Mouse (Mus musculus): ENCODE data around the gene Shroom2.

The Shroom2 gene

DNA sequence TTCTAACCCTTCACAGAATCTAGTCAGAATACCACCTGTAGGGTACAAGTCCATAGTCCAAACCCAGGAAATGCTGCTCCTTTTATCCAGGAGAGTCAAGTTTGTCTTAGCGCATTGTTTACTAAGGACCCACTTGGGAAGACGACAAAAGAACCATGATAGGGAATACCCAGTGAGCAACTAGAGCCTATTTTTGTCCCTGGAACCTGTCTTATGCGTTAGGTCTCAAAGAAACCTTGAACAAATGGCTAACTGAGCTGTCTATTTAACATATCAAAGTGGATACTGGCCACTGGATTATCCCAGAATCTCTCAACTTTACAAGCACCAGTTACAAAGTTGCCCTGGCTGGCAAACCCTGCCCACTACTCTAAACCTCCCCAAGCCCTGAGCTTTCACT is 67.6 kb downstream of the Shroom2 start:
- DNase-seq (ENCODE audit: low spot score) = no peak

DNA sequence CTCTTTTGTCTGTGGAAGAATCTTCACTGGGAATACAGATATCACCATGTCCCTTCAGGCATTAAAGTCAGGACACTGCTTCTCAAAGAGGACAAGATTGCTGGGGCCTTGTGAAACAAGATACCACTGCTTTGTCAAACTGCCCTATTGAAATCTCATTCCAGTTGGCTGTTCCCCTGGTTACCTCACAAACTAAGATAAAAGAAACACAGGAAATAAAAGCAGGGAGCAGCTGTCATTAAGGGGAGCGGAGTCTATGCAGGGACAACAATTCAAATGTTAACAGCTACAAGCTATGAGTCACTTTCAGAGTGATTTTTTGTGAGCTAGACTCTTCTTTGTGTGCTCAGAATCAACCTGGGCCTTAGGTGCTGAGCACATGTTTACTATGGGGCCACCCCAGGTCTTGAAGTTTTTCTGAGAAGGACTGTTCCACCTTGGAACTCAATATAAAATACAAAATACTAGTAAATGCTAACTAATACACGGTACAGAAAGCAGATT is 78.4 kb downstream of the Shroom2 start:
- DNase-seq (ENCODE audit: low spot score) = no peak

DNA sequence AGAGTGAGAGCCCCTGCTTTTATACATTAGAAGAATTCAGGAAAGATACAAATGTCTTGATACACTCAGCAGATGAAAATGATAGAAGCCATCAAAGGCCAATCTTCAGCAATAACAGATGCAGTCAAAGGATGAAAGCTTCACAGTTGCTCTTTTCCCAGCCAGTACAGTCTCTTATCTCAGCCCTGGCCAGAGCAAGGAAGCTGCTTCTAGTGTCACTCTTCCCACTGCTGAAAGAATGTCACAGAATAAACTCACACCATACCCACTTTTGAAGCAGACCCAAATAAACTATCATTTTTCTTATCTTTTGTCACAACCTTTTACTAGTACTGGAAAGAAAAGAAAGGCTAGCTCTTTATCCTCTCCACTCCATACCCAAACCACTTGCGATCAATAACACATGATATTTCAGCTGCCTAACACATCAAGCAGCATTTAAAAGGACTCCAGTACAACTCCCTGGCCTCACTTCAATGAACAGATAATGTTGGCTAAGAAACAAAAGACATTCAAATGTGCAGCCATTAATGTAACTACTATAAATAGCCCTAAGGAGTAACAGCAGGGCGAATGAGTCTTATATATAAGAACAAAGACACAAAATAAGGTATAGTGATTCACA is 90.0 kb downstream of the Shroom2 start:
- DNase-seq (ENCODE audit: low spot score) = no peak

DNA sequence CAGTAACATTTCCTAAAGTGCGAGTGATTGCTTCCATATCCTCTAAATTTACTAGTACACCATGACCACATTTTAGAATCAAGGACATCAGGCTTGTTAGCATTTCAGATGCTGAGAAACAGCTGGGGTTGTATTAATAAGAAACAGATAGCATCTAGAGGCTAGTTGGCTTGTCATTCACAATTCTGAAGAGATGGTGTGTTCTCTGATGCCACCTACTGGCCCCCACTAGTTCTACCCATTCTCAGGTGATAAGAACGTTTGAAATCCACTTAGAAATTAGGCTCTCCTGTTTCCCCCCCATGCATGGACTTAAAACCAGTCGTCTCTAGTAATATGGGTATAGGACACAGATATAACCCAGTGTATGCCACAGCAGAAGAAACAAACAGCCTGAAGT is 92.9 kb downstream of the Shroom2 start:
- DNase-seq (ENCODE audit: low spot score) = no peak

DNA sequence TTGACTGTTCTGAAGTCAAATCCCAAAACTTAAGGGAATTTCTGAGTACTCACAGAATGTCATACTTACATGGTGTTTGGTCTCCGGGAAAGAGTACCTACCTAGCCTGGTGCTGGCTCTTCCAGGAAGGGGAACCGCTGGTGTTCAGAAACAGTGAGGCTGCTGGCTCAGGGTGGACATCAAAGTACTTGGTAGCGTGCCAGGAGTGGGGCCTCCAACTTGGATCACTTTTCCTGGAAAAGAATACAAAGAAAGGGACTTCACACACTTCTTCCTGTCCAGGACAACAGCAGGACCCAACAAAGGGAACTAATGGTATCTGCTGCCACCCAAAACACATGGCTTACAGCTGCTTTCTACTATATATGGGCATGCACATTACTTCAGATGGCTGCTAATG is 95.8 kb downstream of the Shroom2 start:
- no peak for DNase-seq (ENCODE audit: low spot score)

DNA sequence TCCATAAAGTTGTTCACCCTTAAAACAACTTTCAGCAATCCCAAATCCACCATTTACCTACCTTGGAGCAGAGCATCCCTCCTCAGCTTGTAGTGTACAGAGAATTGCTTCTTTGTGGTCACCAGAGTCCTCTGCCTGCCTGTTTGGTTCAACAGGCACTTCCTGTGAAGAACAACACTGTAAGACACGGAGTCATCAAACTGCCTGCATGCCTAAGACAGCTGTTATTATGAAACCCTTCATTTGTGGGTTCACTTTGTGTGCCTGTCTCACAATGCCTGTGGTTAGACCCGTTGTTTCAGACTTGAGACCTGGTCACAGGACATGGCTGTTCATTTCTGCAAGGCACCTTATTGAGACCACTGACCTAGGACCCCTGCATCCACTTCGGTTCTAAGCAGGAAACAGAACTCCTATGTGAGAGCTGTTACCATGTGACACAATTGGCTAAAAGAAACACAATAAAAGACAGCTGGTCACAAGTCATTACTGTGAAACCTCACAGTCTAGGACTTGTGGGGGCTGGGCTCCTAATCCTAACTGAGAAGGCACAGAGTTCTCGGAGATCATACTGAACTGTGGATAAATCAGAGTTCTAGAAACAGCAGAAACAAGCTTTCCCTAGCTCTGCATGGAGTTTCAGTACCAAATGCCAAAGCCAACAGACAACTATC is 111.8 kb downstream of the Shroom2 start:
- no peak for DNase-seq (ENCODE audit: low spot score)

DNA sequence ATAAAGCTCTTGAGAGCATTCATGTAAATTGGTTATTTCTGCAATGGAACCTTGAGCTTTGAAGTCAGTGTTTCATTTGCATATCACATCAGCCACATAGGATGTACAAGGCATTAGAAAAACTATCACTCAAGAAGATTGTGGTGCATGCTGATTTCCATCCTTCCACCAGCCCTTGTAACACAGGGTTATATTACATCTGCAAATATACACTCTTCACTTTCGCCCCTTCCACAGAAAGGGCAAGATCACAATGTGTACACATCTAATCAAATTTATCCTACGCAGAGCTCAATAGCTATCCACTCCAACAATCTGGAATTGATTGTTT is 112.7 kb downstream of the Shroom2 start:
- DNase-seq (ENCODE audit: low spot score) = no peak

DNA sequence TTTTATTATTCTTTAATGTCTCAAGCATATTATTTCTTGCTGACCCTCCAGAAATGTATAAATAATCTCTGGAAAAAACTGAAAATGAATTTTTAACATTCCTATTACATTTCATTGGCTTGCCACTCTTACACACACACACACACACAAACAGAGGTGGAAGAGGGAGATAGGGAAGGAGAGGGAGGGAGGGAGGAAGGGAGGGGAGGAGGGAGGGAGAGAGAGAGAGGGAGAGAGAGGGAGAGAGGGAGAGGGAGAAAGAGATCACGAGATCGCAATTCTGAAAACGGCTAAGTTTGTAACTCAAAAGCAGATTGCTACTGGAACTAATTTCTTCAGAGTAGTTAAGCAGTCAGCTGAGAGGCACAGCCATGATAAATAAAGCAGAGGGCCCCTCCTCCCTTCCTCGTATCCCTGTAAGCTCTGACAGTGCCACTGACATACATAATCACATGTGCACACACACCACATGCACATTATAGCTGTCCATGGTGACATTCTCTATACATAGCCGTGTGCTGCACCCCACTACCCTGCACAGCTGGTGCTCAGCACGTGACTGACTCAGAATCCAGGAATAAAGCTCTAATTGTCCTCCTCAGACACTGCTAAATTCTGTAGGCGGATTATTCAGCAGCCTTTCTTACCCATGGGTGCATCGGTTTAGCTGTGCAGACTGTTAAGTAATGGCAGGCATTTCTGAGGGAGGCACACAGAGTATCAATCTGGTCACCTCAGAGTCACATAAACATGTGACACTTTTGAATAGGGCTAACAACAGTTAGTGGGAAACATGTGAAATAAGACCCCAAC is 113.3 kb downstream of the Shroom2 start:
- DNase-seq (ENCODE audit: low spot score) = peak; percentile 53

DNA sequence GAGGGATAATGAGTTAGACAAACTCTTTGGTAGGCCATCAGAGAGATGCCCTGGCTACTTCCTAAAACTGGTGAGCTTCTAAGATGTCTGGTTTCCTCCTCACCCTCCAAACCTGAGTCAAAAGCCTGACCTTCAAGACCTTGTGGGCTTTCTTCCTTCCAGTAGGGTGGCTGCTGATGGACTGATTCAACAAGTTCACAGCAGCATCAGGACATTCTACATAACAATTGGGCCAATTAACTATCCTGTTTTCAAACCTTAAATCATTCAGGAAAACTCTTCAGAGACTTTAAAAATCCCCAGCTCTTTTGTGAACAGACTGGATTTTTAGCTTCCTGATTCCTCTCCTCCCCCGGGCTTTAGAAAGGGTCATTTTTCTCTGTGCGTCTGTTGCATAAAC is 116.6 kb downstream of the Shroom2 start:
- DNase-seq (ENCODE audit: low spot score) = no peak

DNA sequence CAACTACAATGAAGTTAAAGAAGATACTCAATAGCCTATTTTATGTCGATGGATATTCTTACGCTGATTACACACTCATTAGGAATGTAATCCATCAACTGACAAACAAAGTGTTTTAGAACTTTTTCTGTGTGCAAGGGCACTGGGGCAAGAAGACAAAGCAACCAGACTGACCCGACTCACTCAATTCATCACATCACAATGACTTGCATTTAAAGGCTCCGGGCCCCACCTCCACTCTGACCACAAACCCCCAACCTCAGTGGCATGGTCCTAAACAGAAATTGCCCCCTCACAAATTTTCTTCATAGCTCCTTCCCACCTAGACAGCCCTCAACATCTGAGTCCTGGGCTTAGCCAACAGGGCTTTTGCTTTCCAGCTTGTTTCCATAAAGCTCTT is 124.4 kb downstream of the Shroom2 start:
- no peak for DNase-seq (ENCODE audit: low spot score)

DNA sequence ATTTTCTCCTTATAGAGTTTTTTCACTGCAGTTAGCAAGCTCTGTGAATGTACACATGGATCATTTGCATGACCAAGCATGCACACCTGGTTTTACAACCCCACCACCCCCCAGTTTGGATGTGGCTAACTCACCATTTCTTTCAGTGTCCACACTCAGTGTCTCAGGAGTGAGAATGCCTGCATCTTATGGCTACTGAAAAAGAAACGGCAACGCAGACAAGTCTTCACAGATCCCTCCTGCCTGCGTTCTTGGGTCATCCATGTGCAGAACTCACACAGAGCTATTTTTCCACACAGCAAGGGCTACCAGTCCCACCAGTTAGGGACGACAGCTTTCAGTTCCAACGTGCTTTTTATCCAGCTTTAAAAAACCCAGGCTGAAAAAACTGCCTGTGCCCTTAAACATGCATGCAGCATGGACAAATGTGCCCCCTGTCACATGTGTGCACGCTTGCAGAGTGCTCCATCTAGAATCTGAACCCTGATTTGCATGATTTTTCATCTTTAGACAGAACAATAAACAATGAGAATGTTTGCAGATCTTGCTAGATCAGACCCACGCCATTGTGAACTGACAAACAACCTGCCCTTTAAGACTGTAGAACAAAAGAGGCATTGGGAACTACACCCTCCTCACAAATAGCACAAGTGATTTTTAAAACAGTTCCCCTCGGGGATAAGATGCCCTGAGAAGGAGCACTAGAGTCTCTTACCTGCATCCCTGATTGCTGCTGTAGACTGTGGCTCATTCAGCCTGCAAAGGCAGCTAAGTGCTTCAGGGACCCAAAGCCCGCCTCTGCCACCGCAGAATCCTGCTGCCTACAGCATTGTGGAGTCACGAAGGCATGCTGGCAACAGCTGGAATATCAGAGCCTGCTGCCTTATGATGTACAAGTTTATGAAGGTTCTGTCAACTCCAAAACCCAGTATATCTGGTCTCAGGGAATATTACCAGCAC is 125.3 kb downstream of the Shroom2 start:
- DNase-seq (ENCODE audit: low spot score) = peak; percentile 16

DNA sequence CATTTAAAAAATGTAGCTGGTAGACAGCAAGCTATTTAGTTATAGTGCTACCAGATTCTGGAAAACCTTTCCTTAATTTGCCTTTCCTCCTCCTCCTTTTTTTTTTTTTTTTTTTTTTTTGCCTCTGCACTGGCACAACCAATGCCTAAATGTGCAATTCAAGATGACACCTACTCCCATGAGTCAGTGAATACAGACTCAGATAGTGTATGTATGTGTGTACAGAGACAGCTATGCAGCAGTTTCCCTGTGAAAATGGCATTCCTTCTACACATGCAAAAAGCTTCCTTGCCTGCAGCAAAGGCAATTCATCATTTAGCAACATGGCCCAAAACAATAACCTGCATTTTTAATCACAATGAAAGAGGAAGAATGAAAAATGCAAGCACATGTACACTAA is 126.1 kb downstream of the Shroom2 start:
- DNase-seq (ENCODE audit: low spot score) = no peak

DNA sequence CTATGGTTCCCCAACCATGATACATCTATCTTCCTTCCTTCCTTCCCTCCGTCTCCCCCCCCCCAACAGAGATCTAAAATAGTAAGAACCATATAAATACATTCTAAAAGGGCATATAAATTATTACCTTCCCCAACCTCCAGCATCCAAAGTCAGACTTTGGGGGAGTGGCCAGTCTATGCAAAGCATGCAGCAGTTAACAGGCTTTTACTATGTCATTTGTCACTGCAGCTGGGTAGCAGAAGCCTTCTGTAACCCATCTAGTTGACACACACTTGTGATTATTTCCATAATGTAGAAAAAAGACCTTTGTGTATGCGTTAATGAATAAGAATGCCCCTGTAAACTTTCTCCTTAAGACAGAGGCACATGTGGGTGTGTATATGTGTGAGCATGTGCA is 126.6 kb downstream of the Shroom2 start:
- no peak for DNase-seq (ENCODE audit: low spot score)

DNA sequence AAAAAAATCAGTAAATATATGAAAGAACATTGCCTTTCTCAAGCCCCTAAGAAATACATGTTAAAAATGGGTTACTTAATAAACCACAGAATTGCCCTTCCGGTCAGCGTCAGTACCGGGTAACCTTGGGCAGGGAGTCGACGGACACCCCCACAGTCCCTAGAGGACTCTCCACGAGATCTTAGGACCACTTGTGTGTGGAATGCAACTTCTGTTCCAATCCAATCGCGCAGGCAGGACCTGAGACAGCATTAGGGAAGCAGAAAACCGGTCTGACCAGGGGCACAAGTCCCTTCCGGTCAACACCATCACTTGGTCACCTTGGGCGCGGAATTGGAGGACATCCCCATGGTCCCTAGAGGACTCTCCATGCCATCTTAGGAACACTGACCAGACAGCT is 133.9 kb downstream of the Shroom2 start:
- no peak for DNase-seq (ENCODE audit: low spot score)

DNA sequence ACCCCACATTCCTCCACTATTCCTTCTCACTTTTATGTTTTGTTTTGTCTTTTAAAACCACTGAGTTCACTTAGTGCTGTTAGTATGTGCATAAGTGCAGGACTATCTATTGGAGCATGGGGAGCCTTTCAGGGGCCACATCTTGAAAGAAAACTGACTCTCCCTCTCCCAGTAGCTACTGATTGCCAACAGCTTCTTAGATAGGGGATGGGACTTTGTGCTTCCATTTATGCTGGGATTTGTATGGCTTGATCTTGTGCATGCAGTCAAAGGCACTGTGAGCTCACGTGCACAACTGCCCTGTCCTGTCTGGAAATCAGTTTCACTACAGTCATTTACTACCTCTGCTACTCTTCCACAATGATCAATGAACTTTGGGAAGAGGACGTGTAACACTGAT is 147.9 kb downstream of the Shroom2 start:
- no peak for DNase-seq (ENCODE audit: low spot score)

DNA sequence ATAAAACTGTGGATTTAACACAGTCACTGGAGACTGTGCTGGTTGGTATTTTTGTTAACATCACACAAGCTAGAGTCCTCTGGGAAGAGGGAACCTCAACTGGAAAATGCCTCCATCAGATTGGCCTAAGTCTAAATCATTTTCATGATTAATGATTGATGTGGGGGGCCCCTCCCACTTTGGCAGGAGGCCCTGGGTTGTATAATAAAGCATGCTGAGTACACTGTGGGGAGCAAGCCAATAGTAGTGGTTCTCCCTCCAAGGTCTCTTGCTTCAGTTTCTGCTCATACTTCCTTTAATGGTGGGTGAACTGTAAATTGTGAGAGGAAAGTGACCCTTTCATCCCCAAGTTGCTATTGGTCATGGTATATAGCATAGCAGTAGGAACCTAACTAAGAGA is 148.3 kb downstream of the Shroom2 start:
- DNase-seq (ENCODE audit: low spot score) = no peak

DNA sequence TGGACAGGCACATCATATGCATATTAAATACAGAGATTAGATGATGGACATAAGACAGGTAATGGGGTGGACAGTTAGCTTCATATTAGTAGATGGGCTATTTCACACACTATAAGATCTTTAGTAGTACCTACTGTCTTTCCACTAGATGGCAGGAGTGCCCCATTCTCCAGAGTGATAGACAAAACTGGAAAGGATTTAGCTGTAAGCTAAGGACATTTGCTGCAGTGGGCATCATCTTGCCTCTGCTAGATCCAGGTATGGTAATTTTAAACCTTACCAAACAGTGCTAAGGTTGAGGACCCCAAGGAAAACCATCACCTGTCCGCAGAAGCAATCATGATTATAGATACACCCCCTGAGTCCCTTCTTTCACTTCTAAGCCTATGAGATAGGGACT is 150.8 kb downstream of the Shroom2 start:
- DNase-seq (ENCODE audit: low spot score) = peak; percentile 2

DNA sequence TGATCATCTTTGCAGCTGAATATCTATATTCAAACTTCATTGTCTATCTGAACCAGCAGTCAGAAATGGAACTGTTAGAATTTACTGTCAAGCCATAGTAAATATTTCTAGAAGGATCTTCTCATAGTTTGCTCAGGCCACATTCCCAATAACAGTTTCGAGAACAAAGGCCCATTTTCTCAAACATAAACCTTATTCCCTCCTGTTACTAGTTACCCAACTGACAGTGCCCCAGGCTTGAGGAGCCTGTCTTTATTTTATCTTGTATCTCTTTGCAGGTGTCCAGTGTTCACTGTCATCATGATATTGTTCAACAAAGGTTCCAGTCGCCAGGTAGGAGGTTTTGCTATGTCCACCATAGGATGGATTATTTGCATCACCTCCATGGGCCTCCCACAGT is 206.2 kb downstream of the Shroom2 start, which contains the start of gene Cldn34a:
Gene Cldn34a, plus strand, starts transcription at position 301 of the 400 bp plus-strand sequence.
- no peak for DNase-seq (ENCODE audit: low spot score)

All from left cerebral cortex, adult 11 months (tissue).